Mouse (Mus musculus): ENCODE measurements around the gene Nvl.
A peak's percentile ranks its signal among the peaks of the same experiment; 100 is the strongest.

Gene Nvl

GRCm38 (mm10) chr1:181143950-181144836 lies at the start of gene Nvl, which contains the start of gene Cnih4:
Gene Nvl (minus strand): TSS chr1:181144204.
Gene Cnih4 (plus strand): TSS chr1:181144693.
- peak; percentile 94 to 95 for DNase-seq

- no peak for DNase-seq
These were observed 44.9 kb upstream of the Nvl start for GRCm38 (mm10) chr1:181188925-181189324.

GRCm38 (mm10) chr1:181170210-181170609 lies 26.2 kb upstream of the Nvl start:
- peak; percentile 29 to 32 for DNase-seq

- no peak for DNase-seq
These were observed 24.4 kb upstream of the Nvl start for GRCm38 (mm10) chr1:181168377-181168776.

GRCm38 (mm10) chr1:181167816-181168215 lies 23.8 kb upstream of the Nvl start:
- DNase-seq: no peak

- no peak for DNase-seq
These were observed 7.5 kb upstream of the Nvl start for GRCm38 (mm10) chr1:181151541-181151940.

- DNase-seq: peak; percentile 90 to 92
These were observed 7.0 kb upstream of the Nvl start for GRCm38 (mm10) chr1:181150827-181151534.

GRCm38 (mm10) chr1:181150431-181150826 lies 6.4 kb upstream of the Nvl start:
- no peak for DNase-seq

- no peak for DNase-seq
These were observed 5.5 kb upstream of the Nvl start for GRCm38 (mm10) chr1:181149373-181150017.

- DNase-seq: no peak
These were observed 4.5 kb upstream of the Nvl start for GRCm38 (mm10) chr1:181148540-181148939.

- no peak for DNase-seq
These were observed 2.2 kb upstream of the Nvl start for GRCm38 (mm10) chr1:181146187-181146586.

- DNase-seq: no peak
These were observed 962 bp upstream of the Nvl start for GRCm38 (mm10) chr1:181144966-181145365.

- DNase-seq: no peak
These were observed 425 bp downstream of the Nvl start for GRCm38 (mm10) chr1:181143609-181143949.

GRCm38 (mm10) chr1:181138730-181139129 lies 5.3 kb downstream of the Nvl start:
- DNase-seq: no peak

- DNase-seq: no peak
These were observed 12.1 kb downstream of the Nvl start for GRCm38 (mm10) chr1:181131915-181132314.

- no peak for DNase-seq
These were observed 17.2 kb downstream of the Nvl start for GRCm38 (mm10) chr1:181126766-181127165.

GRCm38 (mm10) chr1:181125916-181126315 lies 18.1 kb downstream of the Nvl start:
- DNase-seq: no peak

GRCm38 (mm10) chr1:181124145-181124544 lies 19.9 kb downstream of the Nvl start:
- DNase-seq: no peak

- no peak for DNase-seq
These were observed 26.9 kb downstream of the Nvl start for GRCm38 (mm10) chr1:181117112-181117511.

- DNase-seq: no peak
These were observed 54.0 kb downstream of the Nvl start for GRCm38 (mm10) chr1:181090048-181090447.

GRCm38 (mm10) chr1:181084021-181084420 lies 60.0 kb downstream of the Nvl start:
- no peak for DNase-seq

- no peak for DNase-seq
These were observed 70.9 kb downstream of the Nvl start for GRCm38 (mm10) chr1:181073075-181073474.

- DNase-seq: no peak
These were observed 74.3 kb downstream of the Nvl start for GRCm38 (mm10) chr1:181069671-181070070.

- no peak for DNase-seq
These were observed 75.7 kb downstream of the Nvl start for GRCm38 (mm10) chr1:181068344-181068743.
